Comparison of ENCODE assay signal across 1 mouse cellular context in the genomic region with DNA sequence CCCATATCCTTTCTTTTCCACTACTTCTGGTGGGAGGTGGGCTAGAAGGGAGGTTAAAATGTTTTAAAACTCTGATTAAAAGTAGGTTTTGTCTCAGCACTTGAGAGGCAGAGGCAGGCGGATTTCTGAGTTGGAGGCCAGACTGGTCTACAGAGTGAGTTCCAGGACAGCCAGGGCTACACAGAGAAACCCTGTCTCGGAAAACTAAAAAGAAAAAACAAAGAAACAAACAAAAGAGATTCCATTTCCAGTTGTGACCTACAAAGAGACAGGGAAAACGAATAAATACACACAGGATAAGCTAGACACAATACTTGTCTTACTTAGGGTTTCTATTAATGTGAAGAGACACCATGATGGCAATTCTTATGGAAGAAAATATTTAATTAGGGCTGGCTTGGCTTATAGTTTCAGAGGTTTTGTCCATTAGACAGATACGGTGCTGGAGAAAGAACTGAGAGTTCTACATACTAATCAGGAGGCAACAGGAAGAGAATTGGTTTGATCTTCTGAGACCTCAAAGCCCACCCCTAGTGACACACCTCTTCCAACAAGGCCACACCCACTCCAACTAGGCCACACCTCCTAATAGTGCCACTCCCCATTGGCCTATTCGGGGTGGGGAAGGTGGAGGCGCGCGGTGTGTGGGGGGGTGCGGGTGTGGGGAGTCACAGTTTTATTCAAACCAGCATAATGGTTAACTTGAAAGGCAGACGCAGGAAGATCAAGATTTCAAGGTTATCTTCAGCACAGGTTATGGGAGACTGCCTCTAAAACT.
TF ChIP-seq lines count a peak whose summit lies in the region.

No protein-coding gene starts in this region.

TF ChIP-seq in MEL, 35 proteins besides CTCF, POLR2A, EP300 and RAD21:
- TF ChIP-seq MAFK (IDR thresholded peaks at IDR 0.05; ENCODE audit: borderline replicate concordance, low read depth, low read length) (no peak), NRF1 (IDR thresholded peaks at IDR 0.05; ENCODE audit: insufficient read depth, low read depth, low read length, poor library complexity, severe bottlenecking) (no peak), BHLHE40 (IDR thresholded peaks at IDR 0.05; ENCODE audit: borderline replicate concordance, low read depth, low read length) (no peak), POLR2AphosphoS5 (IDR thresholded peaks at IDR 0.05; ENCODE audit: borderline replicate concordance, low read depth, low read length) (no peak), ELF1 (IDR thresholded peaks at IDR 0.05; ENCODE audit: low read depth, low read length) (no peak), KAT2A (conservative IDR thresholded peaks at IDR 0.05; ENCODE audit: low read depth, low read length) (no peak), ZNF384 (IDR thresholded peaks at IDR 0.05; ENCODE audit: low read depth, low read length) (no peak), GABPA (IDR thresholded peaks at IDR 0.05; ENCODE audit: low read depth, low read length) (no peak), RCOR1 (IDR thresholded peaks at IDR 0.05; ENCODE audit: low read depth, low read length) (no peak; the same call in 1 of the 2 replicates), MXI1 (IDR thresholded peaks at IDR 0.05; ENCODE audit: low read depth, low read length) (no peak), TAL1 (IDR thresholded peaks at IDR 0.05; ENCODE audit: low read length) (no peak), HCFC1 (IDR thresholded peaks at IDR 0.05; ENCODE audit: low read depth, low read length) (peak; percentile 16; the same call in 1 of the 2 replicates), TBP (IDR thresholded peaks at IDR 0.05; ENCODE audit: low read depth, low read length) (peak; percentile 76), MYB (IDR thresholded peaks at IDR 0.05; ENCODE audit: low read depth, low read length) (no peak), TCF12 (IDR thresholded peaks at IDR 0.05; ENCODE audit: low read depth, low read length) (no peak), ZMIZ1 (IDR thresholded peaks at IDR 0.05; ENCODE audit: low read depth, low read length) (peak; percentile 98), MAZ (IDR thresholded peaks at IDR 0.05; ENCODE audit: low read depth, low read length) (0 out of 2 replicates have a peak, but pooled peaks have one; percentile 26)
TF ChIP-seq in MEL: peak in this region for 4.
